Mouse (Mus musculus): ENCODE measurements around the gene Lrrc25.

Gene Lrrc25

GRCm38 (mm10) chr8:70616645-70617044, 690 bp downstream of the Lrrc25 start:
- in situ Hi-C loops (cut with MboI, MseI): no loop called here

DNA sequence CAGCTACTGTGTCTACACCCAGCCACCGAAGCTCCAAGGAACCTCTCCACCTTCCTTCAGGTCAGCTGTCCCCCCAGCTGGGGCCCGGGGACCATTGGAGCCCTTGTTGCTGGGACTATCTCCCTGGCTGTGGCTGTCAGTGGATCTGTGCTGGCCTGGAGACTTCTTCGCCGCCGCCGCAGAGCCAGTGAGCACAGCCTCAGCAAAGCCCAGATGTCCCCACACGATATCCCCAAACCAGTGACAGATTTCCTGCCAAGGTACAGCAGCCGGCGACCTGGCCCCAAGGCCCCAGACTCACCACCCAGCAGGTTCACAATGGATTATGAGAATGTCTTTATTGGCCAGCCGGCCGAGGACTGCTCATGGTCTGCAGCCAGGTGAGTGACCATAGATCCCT, 2.0 kb downstream of the Lrrc25 start:
- in situ Hi-C loops (cut with MboI, MseI): no loop called here

DNA sequence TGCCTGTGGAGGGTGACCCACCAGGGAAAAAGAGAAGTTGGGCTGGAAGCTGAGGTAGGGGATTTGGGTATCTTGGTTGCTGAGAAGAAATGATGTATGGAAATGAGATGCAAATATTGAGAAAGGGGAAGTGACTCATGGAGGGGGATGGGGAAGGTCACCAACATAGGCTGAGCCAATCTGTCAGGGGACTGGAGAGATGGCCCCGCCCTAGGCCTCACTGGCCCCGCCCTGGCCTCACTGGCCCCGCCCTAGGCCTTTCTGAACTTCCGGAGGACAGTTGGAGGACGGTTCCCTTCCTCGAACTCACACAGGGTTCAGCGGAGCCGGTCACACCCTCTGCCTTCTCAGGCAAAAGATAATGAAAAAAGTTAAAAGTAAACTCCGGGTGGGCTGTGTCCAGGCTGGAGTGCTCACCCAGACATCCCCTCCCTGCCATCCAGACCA, 3.0 kb downstream of the Lrrc25 start:
- in situ Hi-C loops (cut with MboI, MseI): no loop called here

DNA sequence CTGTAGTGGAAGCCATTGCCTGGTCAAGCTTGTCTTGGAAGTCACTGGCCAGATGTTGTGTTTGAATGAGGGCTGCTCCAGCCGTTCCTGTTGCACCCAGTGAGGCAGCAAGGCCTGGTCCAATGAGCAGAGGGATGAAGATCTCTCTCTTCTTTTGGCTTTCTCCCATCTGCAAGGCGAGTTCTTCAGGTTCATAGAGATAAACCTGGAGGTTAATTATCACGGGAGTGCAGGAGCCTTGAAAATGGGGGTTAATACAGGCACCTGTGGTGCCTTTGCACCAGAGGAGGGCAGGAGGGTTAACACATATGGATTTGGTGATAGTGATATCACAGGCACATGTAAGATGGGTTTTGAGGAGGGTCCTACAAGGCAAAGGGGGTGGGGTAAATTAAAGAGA, 6.3 kb downstream of the Lrrc25 start:
- in situ Hi-C loops (cut with MboI, MseI): no loop called here

GRCm38 (mm10) chr8:70625104-70625503, 9.1 kb downstream of the Lrrc25 start:
- in situ Hi-C loops (cut with MboI, MseI): no loop called here

GRCm38 (mm10) chr8:70627041-70627440, 11.1 kb downstream of the Lrrc25 start:
- in situ Hi-C loops (cut with MboI, MseI): no loop called here

DNA sequence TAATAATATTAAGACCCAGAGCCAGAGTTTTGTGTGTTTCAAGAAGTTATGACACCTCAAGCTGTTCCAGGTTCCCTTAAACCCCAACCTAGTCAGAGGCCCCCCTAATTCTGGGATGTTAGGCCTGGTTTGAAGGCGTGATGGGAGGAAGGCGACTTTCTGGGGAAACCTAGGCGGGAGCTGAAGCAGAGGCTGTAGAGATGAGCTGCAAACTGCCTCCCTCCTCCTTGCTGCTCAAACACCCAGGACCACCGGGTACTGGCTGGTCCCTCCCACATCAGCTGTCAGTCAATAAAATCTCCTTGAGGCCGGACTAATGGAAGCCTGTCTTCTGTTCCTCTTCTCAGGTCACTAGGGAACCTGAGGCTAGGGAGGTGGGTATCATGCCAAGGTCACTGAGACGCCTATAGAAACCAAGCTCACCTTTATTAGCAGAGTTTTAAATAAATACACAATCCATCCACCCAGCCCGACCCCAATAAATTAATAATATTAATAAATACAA, 13.1 kb downstream of the Lrrc25 start:
- in situ Hi-C loops (cut with MboI, MseI): no loop called here

- in situ Hi-C loops (cut with MboI, MseI): no loop called here
These were observed 13.9 kb downstream of the Lrrc25 start for GRCm38 (mm10) chr8:70629574-70630531.

DNA sequence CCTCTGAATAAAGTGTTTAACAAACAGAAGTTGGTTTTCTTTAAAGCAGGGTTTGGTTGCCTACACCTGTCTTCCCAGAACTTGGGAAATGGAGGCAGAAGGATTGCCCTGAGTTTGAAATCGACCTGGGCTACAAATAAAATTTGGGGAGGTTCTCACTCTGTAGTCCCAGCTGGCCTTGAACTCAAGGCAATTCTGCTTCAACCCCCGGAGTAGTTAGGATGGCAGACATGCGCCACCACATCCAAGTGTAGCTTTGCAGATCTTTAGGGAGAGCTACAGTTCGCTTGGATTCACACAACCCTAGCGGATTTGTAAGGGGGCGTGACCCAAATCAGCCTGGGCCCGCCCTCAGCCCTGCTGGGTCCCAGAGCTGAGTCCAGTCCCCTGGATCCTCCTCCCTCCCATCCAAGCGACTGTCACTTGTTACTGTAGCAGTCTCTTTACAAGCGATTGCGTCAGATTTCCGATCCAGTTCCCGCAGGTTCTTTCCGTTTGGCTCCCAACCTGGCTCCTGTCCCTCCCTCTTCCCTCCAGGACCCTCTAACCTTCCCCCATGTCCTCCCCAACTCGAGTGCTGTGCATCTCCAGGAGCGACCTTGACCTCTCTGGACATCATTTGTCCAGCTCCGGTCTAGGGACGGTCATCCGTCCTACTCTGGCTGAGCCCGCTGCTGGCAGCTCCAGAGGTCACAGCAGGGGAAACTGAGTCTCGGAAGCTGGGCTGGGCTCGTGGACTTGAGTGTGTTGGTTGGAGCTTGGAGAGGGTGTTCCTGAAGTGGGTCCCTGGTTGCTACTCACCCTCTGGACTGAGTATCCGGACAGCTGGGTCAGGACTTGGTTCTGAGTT, 14.8 kb downstream of the Lrrc25 start:
- in situ Hi-C loops (cut with MboI, MseI): no loop called here

DNA sequence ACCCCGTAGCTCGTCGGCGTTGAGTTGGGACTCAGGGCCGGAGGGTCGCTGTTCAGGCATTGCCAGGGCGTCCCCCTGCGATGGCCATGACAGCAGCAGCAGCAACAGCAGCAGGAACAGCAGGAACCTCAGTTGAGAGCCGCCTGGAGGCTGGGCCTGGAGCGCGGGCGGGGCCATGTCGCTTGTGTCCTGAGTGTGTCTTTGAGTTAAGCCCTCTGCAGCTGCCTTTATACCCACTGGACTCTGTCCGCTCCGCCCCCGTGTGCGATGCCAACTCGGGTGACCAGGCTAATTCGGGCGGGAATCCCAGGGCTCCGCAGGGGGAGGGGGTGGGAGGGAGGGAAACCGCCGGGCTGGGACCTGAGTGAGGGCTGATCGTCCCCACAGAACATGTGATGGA, 15.5 kb downstream of the Lrrc25 start:
- in situ Hi-C loops (cut with MboI, MseI): no loop called here

DNA sequence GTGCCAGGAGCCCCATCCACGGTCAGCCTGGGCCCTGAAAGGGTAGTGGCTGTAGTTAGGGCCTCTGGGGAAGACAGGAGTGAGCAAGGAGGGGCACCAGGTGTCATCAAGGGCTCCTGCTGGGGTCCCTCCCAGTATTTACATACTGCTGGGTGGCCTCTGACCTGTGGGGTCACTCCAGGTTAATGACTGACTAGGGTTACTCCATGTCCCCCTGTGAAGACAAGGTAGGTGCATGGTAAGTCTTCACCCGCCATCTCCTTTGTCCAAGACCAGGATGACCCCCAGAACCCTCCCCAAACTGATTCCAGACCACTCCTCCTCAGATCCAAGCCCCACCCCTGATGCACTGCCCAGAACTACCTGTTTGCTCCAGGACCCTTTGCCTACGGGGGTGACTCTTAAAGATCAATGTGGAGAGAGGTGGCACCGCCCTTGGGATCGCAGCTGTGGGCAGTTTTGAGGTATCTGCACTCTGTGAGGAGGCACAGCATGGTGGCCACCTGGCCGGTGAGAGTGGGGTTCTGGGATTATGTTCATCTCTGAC, 16.5 kb downstream of the Lrrc25 start, which contains the start of gene Gdf15:
Gene Gdf15, minus strand, starts transcription at position 111 of the 547 bp plus-strand sequence.
- in situ Hi-C loops (cut with MboI, MseI): no loop called here

DNA sequence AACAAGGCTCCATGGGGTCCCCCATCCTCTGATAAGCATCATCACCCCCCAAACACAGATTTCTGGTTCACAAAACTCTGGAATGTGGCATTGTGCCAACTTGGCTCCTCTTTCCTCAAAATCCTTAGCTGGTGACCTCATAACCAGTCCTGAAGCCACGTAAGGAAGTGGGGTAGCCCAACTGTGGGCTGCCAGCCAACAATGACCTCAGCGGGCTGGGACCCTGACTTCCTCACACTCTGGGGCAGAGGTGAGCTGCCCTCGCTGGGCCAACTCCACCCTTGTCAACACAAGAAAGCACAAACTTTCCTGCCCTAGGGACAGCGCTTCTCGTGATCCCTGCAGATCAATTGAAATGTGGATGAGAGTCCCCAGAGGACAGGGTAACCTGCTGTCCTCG, 18.1 kb downstream of the Lrrc25 start:
- in situ Hi-C loops (cut with MboI, MseI): no loop called here

GRCm38 (mm10) chr8:70635527-70635926, 19.6 kb downstream of the Lrrc25 start:
- in situ Hi-C loops (cut with MboI, MseI): no loop called here

DNA sequence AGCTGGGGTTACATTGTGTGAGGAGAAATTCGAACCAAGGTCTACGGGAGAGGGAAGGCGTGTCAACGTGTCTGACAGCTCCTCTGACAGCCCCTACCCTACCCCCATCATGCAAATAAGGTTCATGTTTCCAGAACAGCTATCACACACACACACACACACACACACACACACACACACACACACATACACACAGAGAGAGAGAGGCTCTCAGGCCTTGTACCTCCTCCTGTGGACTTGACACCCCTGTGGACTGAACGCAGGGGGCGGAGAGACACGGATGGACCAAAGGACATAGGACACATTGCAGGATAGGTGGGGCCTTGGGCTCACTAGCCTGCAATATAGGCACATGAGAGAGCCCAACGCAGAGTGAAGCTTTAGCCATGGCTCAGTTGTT, 20.9 kb downstream of the Lrrc25 start:
- in situ Hi-C loops (cut with MboI, MseI): no loop called here

GRCm38 (mm10) chr8:70638752-70639151, 22.8 kb downstream of the Lrrc25 start:
- in situ Hi-C loops (cut with MboI, MseI): no loop called here

- in situ Hi-C loops (cut with MboI, MseI): no loop called here
These were observed 27.1 kb downstream of the Lrrc25 start for GRCm38 (mm10) chr8:70643019-70643418.

GRCm38 (mm10) chr8:70644065-70644464, 28.1 kb downstream of the Lrrc25 start:
- in situ Hi-C loops (cut with MboI, MseI): no loop called here

DNA sequence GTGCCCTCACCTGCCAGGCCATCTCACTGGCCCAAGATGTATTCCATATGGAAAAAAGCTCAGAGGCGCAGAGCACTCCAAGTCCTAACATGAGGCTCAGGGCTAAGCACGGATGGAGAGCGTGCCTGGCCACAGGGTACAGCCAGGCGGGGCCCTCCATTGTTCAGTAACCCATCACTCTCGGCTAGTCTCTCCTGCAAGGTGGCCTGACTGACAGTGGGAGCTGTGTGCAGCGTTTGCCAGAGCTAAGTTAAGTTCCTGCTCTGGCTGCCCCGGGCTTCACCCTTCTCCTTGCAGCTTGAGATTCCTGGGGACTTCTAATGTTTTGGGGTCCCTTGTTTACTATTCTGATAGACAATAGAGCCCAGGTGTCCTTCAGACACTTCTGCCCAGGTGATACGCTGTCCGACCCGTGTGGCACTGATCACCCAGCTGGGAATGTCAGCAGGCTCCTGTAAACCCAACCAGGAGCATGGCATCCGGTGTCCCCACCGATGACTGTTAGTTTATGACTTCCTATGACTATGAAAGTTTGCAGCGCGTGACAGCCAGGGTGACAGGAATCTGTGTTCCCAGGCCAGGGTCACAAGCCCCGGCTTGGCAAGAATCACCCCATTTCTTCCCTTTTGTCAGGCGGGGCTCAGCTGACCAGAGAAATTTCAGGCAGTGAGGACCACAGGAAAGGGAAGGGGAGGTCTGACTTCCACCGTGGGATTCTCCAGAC, 29.7 kb downstream of the Lrrc25 start:
- in situ Hi-C loops (cut with MboI, MseI): no loop called here

- in situ Hi-C loops (cut with MboI, MseI): no loop called here
These were observed 30.4 kb downstream of the Lrrc25 start for GRCm38 (mm10) chr8:70646369-70646768.

DNA sequence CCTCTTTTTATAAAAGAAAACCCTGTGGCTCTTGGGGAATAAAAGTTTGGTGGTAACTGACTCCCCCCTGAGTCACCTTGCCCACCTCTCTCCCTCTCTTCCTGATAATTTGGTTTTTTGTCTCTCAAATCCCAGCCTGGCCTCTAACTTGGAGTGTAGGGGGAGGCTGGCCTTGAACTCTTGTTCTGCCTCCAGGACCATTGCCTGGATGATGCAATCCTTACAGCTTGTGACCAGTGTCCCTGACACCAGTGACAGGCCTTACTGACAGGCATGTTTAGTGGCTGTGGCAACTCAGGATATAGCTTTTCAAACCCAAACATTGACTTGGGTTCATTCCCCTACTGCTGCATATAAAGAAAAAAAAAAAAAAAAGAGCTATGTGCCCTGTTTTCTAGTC, 30.8 kb downstream of the Lrrc25 start:
- in situ Hi-C loops (cut with MboI, MseI): no loop called here
